Mouse (Mus musculus): ENCODE measurements around the gene Prdm1. TPM values are rescaled to one million over a fixed set of nuclear protein-coding genes. Genes with fewer than 3 reads are reported as not detected.
A peak's percentile ranks its signal among the peaks of the same experiment; 100 is the strongest.

Gene Prdm1
- polyA plus RNA-seq, 1 experiment from 2014 or later: 1.9 TPM

DNA sequence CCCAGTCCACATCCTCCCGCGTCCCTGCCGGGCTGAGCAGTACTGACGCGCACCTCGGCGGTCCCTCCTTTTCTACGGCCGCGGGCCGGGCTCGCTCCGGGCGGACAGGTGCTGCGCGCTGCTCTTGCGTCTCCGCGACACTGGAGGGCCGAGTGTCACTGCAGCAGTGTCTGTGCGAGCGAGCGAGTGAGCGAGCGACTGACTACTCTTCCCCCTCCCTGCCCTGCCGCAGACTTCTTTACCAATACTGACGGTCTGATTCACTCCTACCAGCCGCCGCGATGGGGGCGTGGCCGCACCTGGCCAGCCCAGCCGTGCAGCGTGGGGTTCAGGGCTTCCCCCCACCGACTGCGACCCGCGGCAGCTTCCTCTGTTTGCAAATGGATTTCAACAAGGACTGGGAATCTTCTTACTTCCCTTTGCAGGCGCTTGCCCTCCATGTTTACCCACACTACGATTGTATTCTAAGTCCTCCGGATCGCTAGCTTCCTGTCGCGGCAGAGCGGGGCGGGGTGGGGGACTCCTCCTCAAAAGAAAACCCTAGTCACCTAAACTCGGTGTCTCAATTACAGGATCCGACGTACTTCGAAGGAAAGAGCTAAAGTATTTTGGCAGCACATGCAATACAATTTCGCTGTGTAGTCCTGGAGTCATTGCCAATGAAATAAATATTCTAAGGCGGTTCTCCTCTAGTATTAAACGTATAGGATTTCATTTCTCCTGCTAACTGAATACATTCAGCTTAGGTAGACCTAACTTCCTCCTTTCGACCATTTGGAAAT lies 69.6 kb downstream of the Prdm1 start:
- peak; percentile 78 for ATAC-seq (replicated peaks; ENCODE audit: insufficient number of reproducible peaks, low FRiP score, low TSS enrichment, low read depth)
- Histone ChIP-seq H3K27me3 (ENCODE audit: control insufficient read depth, insufficient read depth, low read length) (peaks cover 11% of the 10 kb centered on the region), H3K27ac (replicated peaks; ENCODE audit: low read depth, low read length) (no peak overlapping the region; the same call in 1 of the 2 replicates)

DNA sequence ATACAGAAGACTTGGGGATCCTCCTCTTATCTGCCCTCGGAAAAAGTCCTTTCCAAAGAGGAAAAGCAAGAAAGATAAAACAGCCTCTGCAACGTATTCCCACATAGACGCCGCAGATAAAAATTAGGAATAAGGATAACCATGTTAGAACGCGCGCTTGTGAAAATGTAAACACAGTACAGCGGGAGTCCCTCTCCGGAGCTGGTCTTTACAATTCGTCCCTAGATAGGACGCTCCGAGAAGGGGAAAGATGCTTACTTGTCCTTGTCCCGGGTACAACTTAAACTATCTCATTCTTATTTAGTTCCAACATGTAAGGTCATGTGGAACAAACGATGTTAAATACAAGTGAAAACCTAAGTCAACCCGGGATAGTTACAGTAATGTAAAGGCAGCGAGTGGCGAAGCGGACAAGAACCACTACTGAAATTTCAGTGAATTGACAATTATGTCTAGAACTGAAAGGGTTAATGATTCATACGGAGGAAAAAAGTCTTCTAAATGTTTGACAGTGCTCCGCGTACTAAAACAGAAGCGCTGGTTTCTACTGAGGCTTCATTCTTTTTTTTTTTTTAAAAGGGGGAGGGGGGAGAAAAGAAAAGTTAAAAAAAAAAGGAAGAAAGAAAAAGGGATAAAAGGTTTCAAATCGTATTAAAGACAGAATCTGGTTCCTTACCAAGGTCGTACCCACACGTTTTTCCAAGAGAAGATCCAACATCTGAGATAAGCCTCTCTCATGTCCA lies 70.3 kb downstream of the Prdm1 start:
- Histone ChIP-seq H3K9me3 (replicated peaks; ENCODE audit: control insufficient read depth, low read length) (no peaks in the 10 kb centered on the region), H3K4me1 (ENCODE audit: control insufficient read depth, insufficient read depth, low read length) (no peaks in the 10 kb centered on the region), H3K36me3 (replicated peaks; ENCODE audit: control insufficient read depth, insufficient read depth, low read depth, low read length) (no peaks in the 10 kb centered on the region), H3K27ac (replicated peaks; ENCODE audit: low read depth, low read length) (no peak overlapping the region), H3K4me2 (ENCODE audit: low read depth, low read length) (peak overlapping the region; percentile 95), H3K4me3 (ENCODE audit: low read depth, low read length) (peak overlapping the region; percentile 53), H3K27me3 (ENCODE audit: control insufficient read depth, insufficient read depth, low read length) (peaks cover 11% of the 10 kb centered on the region), H3K9ac (replicated peaks; ENCODE audit: low read length) (peak overlapping the region; percentile 56)
- under 1% methylated on average over 25 of the region's 25 CpGs for WGBS
- no peak for ATAC-seq (replicated peaks; ENCODE audit: insufficient number of reproducible peaks, low FRiP score, low TSS enrichment, low read depth)
- DNase-seq (ENCODE audit: low spot score): no peak

More for the DNA sequence above, 69.6 kb downstream of the Prdm1 start:
- under 1% methylated on average over 54 of the region's 54 CpGs for WGBS
- Histone ChIP-seq H3K36me3 (replicated peaks; ENCODE audit: control insufficient read depth, insufficient read depth, low read depth, low read length) (no peaks in the 10 kb centered on the region), H3K9me3 (replicated peaks; ENCODE audit: control insufficient read depth, low read length) (no peaks in the 10 kb centered on the region), H3K4me2 (ENCODE audit: low read depth, low read length) (peak overlapping the region; percentile 95), H3K4me3 (ENCODE audit: low read depth, low read length) (peak overlapping the region; percentile 53), H3K9ac (replicated peaks; ENCODE audit: low read length) (peak overlapping the region; percentile 56), H3K4me1 (ENCODE audit: control insufficient read depth, insufficient read depth, low read length) (no peaks in the 10 kb centered on the region)
- peak; percentile 67 for DNase-seq (ENCODE audit: low spot score)

DNA sequence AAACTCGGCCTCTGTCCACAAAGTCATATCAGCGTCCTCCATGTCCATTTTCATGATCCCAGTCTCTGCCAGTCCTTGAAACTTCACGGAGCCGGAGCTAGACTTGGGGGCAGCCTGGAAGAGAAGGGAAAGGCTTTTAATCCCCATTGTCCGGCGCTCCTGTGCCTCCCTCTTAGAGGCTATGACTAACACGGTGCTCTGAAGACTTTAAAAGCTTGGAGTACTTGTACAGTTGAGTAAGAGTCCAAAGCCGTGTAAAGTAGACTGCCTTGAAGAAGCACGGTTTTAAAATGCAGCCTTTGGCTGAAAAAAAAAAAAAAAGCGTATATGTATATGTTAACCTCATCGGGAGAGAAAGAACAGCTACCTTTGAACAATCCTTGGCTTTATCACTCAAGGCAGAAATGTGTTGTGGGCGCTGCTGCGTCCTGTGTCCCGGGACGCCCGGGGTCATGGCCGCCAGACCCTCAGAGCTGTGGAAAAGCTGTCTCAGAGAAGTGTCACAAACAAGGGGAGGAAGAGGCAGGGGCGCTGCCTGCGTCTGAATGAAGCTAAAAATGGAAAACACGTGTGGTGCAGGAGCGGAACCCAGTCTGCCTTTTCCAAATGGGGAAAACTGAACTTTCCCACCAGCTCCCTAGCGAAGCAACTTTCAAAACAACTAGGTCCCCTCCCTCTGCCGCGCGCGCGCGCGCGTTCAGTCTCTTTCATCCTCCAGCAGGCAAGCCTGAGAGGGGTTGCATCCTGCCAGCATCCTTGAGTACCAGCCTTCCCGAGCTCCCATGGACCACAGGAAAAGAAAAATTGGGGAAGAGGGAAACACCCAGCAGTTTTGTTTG lies 71.3 kb downstream of the Prdm1 start:
- Histone ChIP-seq H3K4me2 (ENCODE audit: low read depth, low read length) (peak overlapping the region; percentile 95), H3K9ac (replicated peaks; ENCODE audit: low read length) (peak overlapping the region; percentile 10; the same call in 1 of the 2 replicates), H3K27me3 (ENCODE audit: control insufficient read depth, insufficient read depth, low read length) (peaks cover 11% of the 10 kb centered on the region), H3K27ac (replicated peaks; ENCODE audit: low read depth, low read length) (no peak overlapping the region), H3K9me3 (replicated peaks; ENCODE audit: control insufficient read depth, low read length) (no peaks in the 10 kb centered on the region), H3K4me1 (ENCODE audit: control insufficient read depth, insufficient read depth, low read length) (no peaks in the 10 kb centered on the region), H3K36me3 (replicated peaks; ENCODE audit: control insufficient read depth, insufficient read depth, low read depth, low read length) (no peaks in the 10 kb centered on the region), H3K4me3 (ENCODE audit: low read depth, low read length) (peak overlapping the region; percentile 53)
- ATAC-seq (replicated peaks; ENCODE audit: insufficient number of reproducible peaks, low FRiP score, low TSS enrichment, low read depth) (no peak), DNase-seq (ENCODE audit: low spot score) (peak; percentile 79)
- WGBS: 2% methylated on average over 31 of the region's 31 CpGs

DNA sequence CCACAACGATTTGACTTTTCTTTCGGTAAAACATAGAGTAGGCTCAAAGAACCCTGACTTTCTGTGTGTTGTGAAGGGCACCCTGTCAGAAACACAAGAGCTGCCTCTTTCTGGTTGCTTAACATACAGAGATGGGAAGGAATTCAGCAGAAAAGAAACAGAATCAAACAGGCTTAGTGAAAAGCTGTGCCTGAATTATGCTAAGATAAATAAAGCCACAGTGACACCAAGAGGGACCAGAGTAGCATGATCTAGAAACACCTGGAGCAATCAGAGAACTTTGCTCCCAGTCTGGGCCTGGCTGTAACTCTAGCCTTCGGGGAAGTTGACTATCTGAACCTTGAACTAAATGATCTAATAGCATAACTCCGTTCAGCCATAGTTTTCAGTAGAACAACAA lies 73.5 kb downstream of the Prdm1 start:
- H3K4me2 ChIP-seq (ENCODE audit: low read depth, low read length): no peak overlapping the region
- H3K9me3 ChIP-seq (replicated peaks; ENCODE audit: control insufficient read depth, low read length): no peaks in the 10 kb centered on the region
- H3K4me3 ChIP-seq (ENCODE audit: low read depth, low read length): no peak overlapping the region
- ATAC-seq (replicated peaks; ENCODE audit: insufficient number of reproducible peaks, low FRiP score, low TSS enrichment, low read depth): no peak
- no peaks in the 10 kb centered on the region for H3K4me1 ChIP-seq (ENCODE audit: control insufficient read depth, insufficient read depth, low read length)
- no peak for DNase-seq (ENCODE audit: low spot score)
- no peak overlapping the region for H3K9ac ChIP-seq (replicated peaks; ENCODE audit: low read length)
- H3K36me3 ChIP-seq (replicated peaks; ENCODE audit: control insufficient read depth, insufficient read depth, low read depth, low read length): no peaks in the 10 kb centered on the region
- H3K27ac ChIP-seq (replicated peaks; ENCODE audit: low read depth, low read length): no peak overlapping the region
- 55% methylated on average over 4 of the region's 4 CpGs for WGBS
- H3K27me3 ChIP-seq (ENCODE audit: control insufficient read depth, insufficient read depth, low read length): peaks cover 11% of the 10 kb centered on the region

DNA sequence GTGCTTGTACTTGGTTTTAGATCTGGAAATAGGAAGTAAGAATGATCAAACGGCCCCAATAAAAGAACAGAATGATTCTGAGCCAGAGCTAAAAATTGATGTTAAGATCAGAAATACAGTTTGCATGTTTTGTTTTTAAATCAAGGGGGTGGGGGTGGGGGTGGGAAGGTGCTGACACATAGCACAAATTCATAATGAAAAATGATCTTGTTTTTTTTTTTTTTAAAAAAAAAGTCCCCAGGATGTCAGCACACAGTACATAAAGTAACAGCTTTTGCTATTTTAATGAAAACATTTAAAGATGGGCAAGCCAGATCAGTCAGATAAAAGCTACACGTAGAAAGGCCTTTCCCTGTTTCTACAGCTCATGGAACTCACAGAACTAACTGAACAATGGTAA lies 74.2 kb downstream of the Prdm1 start:
- Histone ChIP-seq H3K9me3 (replicated peaks; ENCODE audit: control insufficient read depth, low read length) (no peaks in the 10 kb centered on the region), H3K4me3 (ENCODE audit: low read depth, low read length) (no peak overlapping the region), H3K36me3 (replicated peaks; ENCODE audit: control insufficient read depth, insufficient read depth, low read depth, low read length) (no peaks in the 10 kb centered on the region), H3K27me3 (ENCODE audit: control insufficient read depth, insufficient read depth, low read length) (peaks cover 9% of the 10 kb centered on the region), H3K9ac (replicated peaks; ENCODE audit: low read length) (no peak overlapping the region), H3K27ac (replicated peaks; ENCODE audit: low read depth, low read length) (no peak overlapping the region), H3K4me1 (ENCODE audit: control insufficient read depth, insufficient read depth, low read length) (no peaks in the 10 kb centered on the region), H3K4me2 (ENCODE audit: low read depth, low read length) (no peak overlapping the region)
- 53% methylated on average over 2 of the region's 2 CpGs for WGBS
- no peak for ATAC-seq (replicated peaks; ENCODE audit: insufficient number of reproducible peaks, low FRiP score, low TSS enrichment, low read depth)
- no peak for DNase-seq (ENCODE audit: low spot score)

DNA sequence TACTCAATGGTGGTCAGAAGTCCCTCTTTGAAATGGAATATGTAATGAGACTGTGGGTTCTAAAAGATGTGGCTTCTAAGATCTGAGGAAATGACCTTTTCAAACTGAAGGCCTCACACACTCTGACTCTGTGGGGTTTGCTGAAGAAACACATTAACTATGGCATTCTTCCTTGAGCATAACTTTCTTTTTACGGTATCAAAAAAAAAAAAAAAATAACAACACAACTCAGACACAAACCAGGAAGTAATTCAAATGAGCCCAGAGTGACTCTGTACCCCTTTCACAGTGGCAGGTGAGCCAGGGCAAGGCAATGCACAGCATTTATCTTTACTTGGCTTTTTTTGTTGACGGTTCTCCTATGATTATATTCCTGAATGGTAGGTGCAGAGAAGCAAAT lies 77.5 kb downstream of the Prdm1 start:
- H3K27me3 ChIP-seq (ENCODE audit: control insufficient read depth, insufficient read depth, low read length): peaks cover 2% of the 10 kb centered on the region; the same call in 1 of the 2 replicates
- no peaks in the 10 kb centered on the region for H3K4me1 ChIP-seq (ENCODE audit: control insufficient read depth, insufficient read depth, low read length)
- H3K4me3 ChIP-seq (ENCODE audit: low read depth, low read length): no peak overlapping the region
- no peak for ATAC-seq (replicated peaks; ENCODE audit: insufficient number of reproducible peaks, low FRiP score, low TSS enrichment, low read depth)
- H3K9me3 ChIP-seq (replicated peaks; ENCODE audit: control insufficient read depth, low read length): no peaks in the 10 kb centered on the region
- no peak overlapping the region for H3K27ac ChIP-seq (replicated peaks; ENCODE audit: low read depth, low read length)
- no peak overlapping the region for H3K4me2 ChIP-seq (ENCODE audit: low read depth, low read length)
- H3K9ac ChIP-seq (replicated peaks; ENCODE audit: low read length): no peak overlapping the region
- no peaks in the 10 kb centered on the region for H3K36me3 ChIP-seq (replicated peaks; ENCODE audit: control insufficient read depth, insufficient read depth, low read depth, low read length)
- no peak for DNase-seq (ENCODE audit: low spot score)
- 91% methylated on average over 2 of the region's 2 CpGs for WGBS

DNA sequence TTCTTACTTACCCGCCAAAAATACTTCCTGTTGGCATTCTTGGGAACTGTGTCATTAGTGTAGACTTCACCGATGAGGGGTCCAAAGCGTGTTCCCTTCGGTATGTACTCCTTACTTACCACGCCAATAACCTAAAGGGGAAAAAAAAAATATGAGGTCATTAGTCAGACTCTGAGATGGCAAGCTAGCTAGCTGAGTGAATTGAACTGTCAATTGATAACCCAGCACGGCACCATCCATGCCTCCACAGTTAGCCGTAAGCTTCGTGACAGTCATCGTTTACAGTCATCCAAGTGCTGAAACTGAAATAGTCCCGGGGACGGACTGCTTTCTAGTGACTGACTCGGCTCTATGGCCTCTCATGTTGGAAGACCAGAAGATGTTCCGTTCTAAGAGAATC lies 78.2 kb downstream of the Prdm1 start:
- H3K4me2 ChIP-seq (ENCODE audit: low read depth, low read length): no peak overlapping the region
- no peaks in the 10 kb centered on the region for H3K36me3 ChIP-seq (replicated peaks; ENCODE audit: control insufficient read depth, insufficient read depth, low read depth, low read length)
- no peaks in the 10 kb centered on the region for H3K4me1 ChIP-seq (ENCODE audit: control insufficient read depth, insufficient read depth, low read length)
- no peak overlapping the region for H3K27ac ChIP-seq (replicated peaks; ENCODE audit: low read depth, low read length)
- H3K9me3 ChIP-seq (replicated peaks; ENCODE audit: control insufficient read depth, low read length): no peaks in the 10 kb centered on the region
- H3K27me3 ChIP-seq (ENCODE audit: control insufficient read depth, insufficient read depth, low read length): no peaks in the 10 kb centered on the region
- DNase-seq (ENCODE audit: low spot score): no peak
- no peak overlapping the region for H3K4me3 ChIP-seq (ENCODE audit: low read depth, low read length)
- no peak for ATAC-seq (replicated peaks; ENCODE audit: insufficient number of reproducible peaks, low FRiP score, low TSS enrichment, low read depth)
- H3K9ac ChIP-seq (replicated peaks; ENCODE audit: low read length): no peak overlapping the region
- 80% methylated on average over 13 of the region's 13 CpGs for WGBS
